12 mouse cellular contexts compared by ENCODE assay signal in genomic region chr10:8910237-8910990, GRCm38 (mm10). TPM values are rescaled to one million over a fixed set of nuclear protein-coding genes. Genes with fewer than 3 reads are reported as not detected.
DNase-seq lines count a peak whose midpoint lies in the region; ATAC-seq and TF ChIP-seq lines count a peak whose summit lies in the region.
"Had no signal": no experiment of that assay in that cellular context is flagged by ENCODE, and none has a peak within 500 bp of the region (broad histone marks: within the 10 kb centered on the region; RNA-seq: fewer than 3 reads in every experiment).

No protein-coding gene starts in this region.

- no peak overlapping the region for H3K27ac ChIP-seq in heart, embryonic 12.5 days (ENCODE audit: poor library complexity, severe bottlenecking)
- H3K27ac ChIP-seq in lung, embryonic 14.5 days (ENCODE audit: low read depth), result peak overlapping the region; percentile 13; the same call in 1 of the 2 replicates
- H3K27ac ChIP-seq in limb, embryonic 10.5 days, result peak overlapping the region; percentile 64
- H3K27ac ChIP-seq in forebrain, embryonic 13.5 days, result no peak overlapping the region

- H3K36me3 ChIP-seq in heart, embryonic 12.5 days, result no peaks in the 10 kb centered on the region
- H3K36me3 ChIP-seq in lung, embryonic 14.5 days (ENCODE audit: insufficient read depth), result no peaks in the 10 kb centered on the region
- H3K36me3 ChIP-seq in limb, embryonic 10.5 days, result no peaks in the 10 kb centered on the region
- no peaks in the 10 kb centered on the region for H3K36me3 ChIP-seq in forebrain, embryonic 13.5 days (ENCODE audit: poor library complexity, severe bottlenecking)

- 75% methylated on average over 16 of the region's 16 CpGs for WGBS in heart, embryonic 12.5 days
- WGBS in lung, embryonic 14.5 days, result 53% methylated on average over 16 of the region's 16 CpGs
- 64% methylated on average over 16 of the region's 16 CpGs for WGBS in limb, embryonic 10.5 days
- 85% methylated on average over 16 of the region's 16 CpGs for WGBS in forebrain, embryonic 13.5 days

- H3K9me3 ChIP-seq in heart, embryonic 12.5 days (replicated peaks), result no peaks in the 10 kb centered on the region
- no peaks in the 10 kb centered on the region for H3K9me3 ChIP-seq in lung, embryonic 14.5 days (ENCODE audit: low read depth, low read length)
- no peaks in the 10 kb centered on the region for H3K9me3 ChIP-seq in limb, embryonic 10.5 days (replicated peaks)
- H3K9me3 ChIP-seq in forebrain, embryonic 13.5 days (replicated peaks), result no peaks in the 10 kb centered on the region

- no peak for TF ChIP-seq CTCF in lung, embryonic 14.5 days (IDR thresholded peaks at IDR 0.05; ENCODE audit: low read depth)

- no peaks in the 10 kb centered on the region for H3K4me1 ChIP-seq in heart, embryonic 12.5 days (replicated peaks)
- H3K4me1 ChIP-seq in lung, embryonic 14.5 days (ENCODE audit: insufficient read depth), result peaks cover 8% of the 10 kb centered on the region
- peaks cover 13% of the 10 kb centered on the region for H3K4me1 ChIP-seq in limb, embryonic 10.5 days
- no peaks in the 10 kb centered on the region for H3K4me1 ChIP-seq in forebrain, embryonic 13.5 days

- peak; percentile 92 for DNase-seq in heart, adult 11 months
- peak; percentile 50 for DNase-seq in lung, embryonic 14.5 days
- DNase-seq in lung, postnatal 25 days (ENCODE audit: low spot score), result no peak
- DNase-seq in limb, embryonic 10.5 days (ENCODE audit: low spot score), result peak; percentile 49
- peak; percentile 59 for DNase-seq in mesoderm, embryonic 11.5 days (ENCODE audit: low read depth, low spot score)
- DNase-seq in thymus, adult 18-20 months, result no peak
- DNase-seq: cerebellum, adult 11-12 months; heart, postnatal 4 days; liver, postnatal 0 days had no signal

- no peaks in the 10 kb centered on the region for H3K27me3 ChIP-seq in heart, embryonic 12.5 days (replicated peaks)
- no peaks in the 10 kb centered on the region for H3K27me3 ChIP-seq in lung, embryonic 14.5 days (ENCODE audit: insufficient read depth, low read length)
- no peaks in the 10 kb centered on the region for H3K27me3 ChIP-seq in limb, embryonic 10.5 days (ENCODE audit: low read depth, poor library complexity, severe bottlenecking)
- H3K27me3 ChIP-seq in forebrain, embryonic 13.5 days, result 0 out of 2 replicates have a peak, but pooled peaks cover 2% of the 10 kb centered on the region

- H3K4me2 ChIP-seq in heart, embryonic 12.5 days, result no peak overlapping the region
- H3K4me2 ChIP-seq in lung, embryonic 14.5 days, result no peak overlapping the region
- no peak overlapping the region for H3K4me2 ChIP-seq in forebrain, embryonic 13.5 days

- no peak for ATAC-seq in heart, embryonic 12.5 days (ENCODE audit: insufficient number of reproducible peaks, low FRiP score)
- ATAC-seq in lung, embryonic 14.5 days (ENCODE audit: insufficient read depth), result no peak
- no peak for ATAC-seq in forebrain, embryonic 13.5 days
- ATAC-seq: intestine, postnatal 0 days; liver, postnatal 0 days had no signal

- H3K9ac ChIP-seq in heart, embryonic 12.5 days, result no peak overlapping the region
- H3K9ac ChIP-seq in lung, embryonic 14.5 days, result no peak overlapping the region
- H3K9ac ChIP-seq in forebrain, embryonic 13.5 days, result no peak overlapping the region
- H3K9ac ChIP-seq: liver, postnatal 0 days had no signal

- H3K4me3 ChIP-seq in heart, embryonic 12.5 days, result no peak overlapping the region
- H3K4me3 ChIP-seq in lung, embryonic 14.5 days (ENCODE audit: low read depth, low read length), result no peak overlapping the region
- H3K4me3 ChIP-seq in limb, embryonic 10.5 days, result no peak overlapping the region
- no peak overlapping the region for H3K4me3 ChIP-seq in forebrain, embryonic 13.5 days

RNA-seq across cellular contexts. Expression of gene Sash1, which starts 24.5 kb away (rescaled TPM):
- 2.2 and 2.9 TPM in 2 replicates for polyA plus RNA-seq in heart, embryonic 12.5 days (2016; fragmentation: Nextera tagmentation; extraction: Ambion mirVana)
- polyA plus RNA-seq in lung, embryonic 14.5 days (2014; fragmentation: Nextera tagmentation; extraction: Ambion mirVana), result 4.2 and 6.4 TPM in 2 replicates
- 4.3 and 4.7 TPM in 2 replicates for polyA plus RNA-seq in limb, embryonic 10.5 days (2016; fragmentation: Nextera tagmentation; extraction: Ambion mirVana)
- 2.5 and 3.3 TPM in 2 replicates for polyA plus RNA-seq in forebrain, embryonic 13.5 days (2015; fragmentation: Nextera tagmentation; extraction: Ambion mirVana)

Comparison
In these comparisons a context has a peak if more than half of its experiments do, and no peak if none do; other contexts are left out.
1. DNase-seq: peak in heart, adult 11 months (single experiment), lung, embryonic 14.5 days (single experiment), limb, embryonic 10.5 days (single experiment) and mesoderm, embryonic 11.5 days (single experiment); none in lung, postnatal 25 days (single experiment) and thymus, adult 18-20 months (0 of 2).
2. H3K27ac ChIP-seq: peak in lung, embryonic 14.5 days (single experiment) and limb, embryonic 10.5 days (single experiment); none in heart, embryonic 12.5 days (single experiment) and forebrain, embryonic 13.5 days (single experiment).